Mouse (Mus musculus) liver, embryonic 12.5 days (tissue): ENCODE results near the gene Lrch1. TPM values are rescaled to one million over a fixed set of nuclear protein-coding genes. Genes with fewer than 3 reads are reported as not detected.
A peak's percentile ranks its signal among the peaks of the same experiment; 100 is the strongest.

Experiments used
- ATAC-seq: fragments of 200-750 bp; cut with Nextera tagmentation; 2 replicates; pipeline ENCODE4 v1.8.0; 2017; ENCODE audit warnings: moderate number of reproducible peaks, mild to moderate bottlenecking, moderate library complexity
- H3K27ac ChIP-seq: fragments of 300-500 bp; sonication (generic); 2 replicates; pipeline ENCODE4 v1.5.1; 2016; ENCODE audit warnings: mild to moderate bottlenecking
- H3K27me3 ChIP-seq: fragments of 300-500 bp; sonication (generic); replicated peaks from 2 replicates; pipeline ENCODE4 v1.6.1; 2016; ENCODE audit warnings: mild to moderate bottlenecking, moderate library complexity
- H3K36me3 ChIP-seq: fragments of 300-500 bp; sonication (generic); 2 replicates; pipeline ENCODE4 v1.6.1; 2016; ENCODE audit warnings: mild to moderate bottlenecking, moderate library complexity
- H3K4me1 ChIP-seq: fragments of 300-500 bp; sonication (generic); 2 replicates; pipeline ENCODE4 v1.6.1; 2016
- H3K4me2 ChIP-seq: fragments of 300-500 bp; sonication (generic); 2 replicates; pipeline ENCODE4 v1.6.1; 2016; ENCODE audit warnings: mild to moderate bottlenecking, moderate library complexity
- H3K4me3 ChIP-seq: fragments of 300-500 bp; sonication (generic); 2 replicates; pipeline ENCODE4 v1.5.1; 2016; ENCODE audit warnings: mild to moderate bottlenecking, moderate library complexity
- H3K9ac ChIP-seq: fragments of 300-500 bp; sonication (generic); 2 replicates; pipeline ENCODE4 v1.6.1; 2016; ENCODE audit warnings: mild to moderate bottlenecking, moderate library complexity
- H3K9me3 ChIP-seq: fragments of 300-500 bp; sonication (generic); replicated peaks from 2 replicates; pipeline ENCODE4 v1.6.1; 2016; ENCODE audit warnings: mild to moderate bottlenecking, moderate library complexity
- WGBS: fragments of 180-500 bp; shearing (Covaris S2); methylation state at CpG from one replicate; pipeline ENCODE4 v1.1.7; 2016; ENCODE audit not compliant: insufficient replicate concordance; 5-methylcytosine and 5-hydroxymethylcytosine counted together
- polyA plus RNA-seq: library from polyadenylated mRNA; unstranded; fragments of >200 nt; fragmentation: Nextera tagmentation; extraction: Ambion mirVana; gene quantifications from 2 replicates; pipeline ENCODE4 v1.2.1, GENCODE M21; 2016

The Lrch1 gene
- polyA plus RNA-seq, 1 experiment from 2014 or later, result 6.5 TPM

DNA sequence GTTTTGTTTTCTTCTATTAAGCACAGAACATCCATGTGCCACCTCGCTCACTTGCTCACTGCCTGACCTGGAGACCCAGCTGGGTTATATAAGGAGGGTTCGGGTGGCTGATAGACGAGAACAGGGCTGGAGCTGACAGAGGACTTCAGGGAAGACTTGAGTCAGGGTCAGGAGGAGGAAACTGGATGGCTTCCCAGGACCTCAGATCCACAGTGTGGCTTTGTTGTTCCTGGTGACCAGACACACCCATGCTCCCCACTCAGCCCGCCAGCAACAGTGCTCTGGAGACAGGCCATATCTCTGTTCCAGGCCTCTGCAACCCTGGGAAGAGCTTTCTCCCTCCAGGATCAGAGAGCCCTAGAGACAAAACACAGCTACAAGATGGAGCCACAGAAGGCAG lies 44.6 kb downstream of the Lrch1 start:
- H3K9ac ChIP-seq, result no peak overlapping the region
- WGBS, result 77% methylated on average over 4 of the region's 4 CpGs
- H3K4me3 ChIP-seq, result no peak overlapping the region
- no peak overlapping the region for H3K4me2 ChIP-seq
- H3K4me1 ChIP-seq, result peaks cover 56% of the 10 kb centered on the region
- H3K9me3 ChIP-seq, result no peaks in the 10 kb centered on the region
- ATAC-seq, result no peak
- H3K27me3 ChIP-seq, result no peaks in the 10 kb centered on the region
- no peaks in the 10 kb centered on the region for H3K36me3 ChIP-seq
- H3K27ac ChIP-seq, result no peak overlapping the region

DNA sequence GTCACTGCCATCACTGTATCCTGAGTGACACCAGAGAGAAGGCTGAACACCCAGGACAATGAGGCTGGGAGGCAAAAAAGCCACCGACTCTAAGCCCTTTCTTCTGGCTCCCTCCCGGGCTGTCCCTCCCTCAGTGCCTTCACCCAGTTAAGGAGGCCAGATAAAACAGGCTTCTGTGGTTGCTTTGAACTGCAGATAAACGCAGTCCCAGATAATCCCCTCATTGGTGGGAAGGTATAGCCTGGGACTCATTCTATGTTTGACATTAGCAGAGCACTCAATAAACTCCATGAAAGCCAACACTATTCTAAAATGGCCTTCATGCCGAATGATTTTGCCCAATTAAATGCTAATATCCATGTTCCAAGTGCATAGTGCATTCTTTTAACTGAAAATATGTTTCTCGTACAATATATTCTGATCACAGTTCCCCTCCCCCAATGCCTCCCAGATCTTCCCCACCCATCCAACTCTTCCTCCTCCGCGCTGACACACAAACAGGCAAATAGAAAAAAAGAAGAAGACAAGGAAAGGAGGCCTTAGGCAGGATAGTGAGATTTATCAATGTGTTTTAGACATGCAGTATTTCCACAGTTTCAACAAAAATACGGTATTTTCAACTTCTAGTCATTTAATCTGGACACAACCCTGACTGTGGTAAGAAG lies 46.8 kb downstream of the Lrch1 start:
- Histone ChIP-seq H3K9ac (peak overlapping the region; percentile 61), H3K4me3 (peak overlapping the region; percentile 26; the same call in 1 of the 2 replicates), H3K9me3 (no peaks in the 10 kb centered on the region), H3K27me3 (no peaks in the 10 kb centered on the region), H3K36me3 (no peaks in the 10 kb centered on the region), H3K27ac (peak overlapping the region; percentile 89), H3K4me1 (peaks cover 52% of the 10 kb centered on the region), H3K4me2 (peak overlapping the region; percentile 70)
- peak; percentile 99 for ATAC-seq
- WGBS, result 32% methylated on average over 8 of the region's 8 CpGs

- ATAC-seq, result peak; percentile 67
- peak overlapping the region; percentile 70 for H3K4me2 ChIP-seq
- H3K4me1 ChIP-seq, result peaks cover 45% of the 10 kb centered on the region
- H3K9me3 ChIP-seq, result no peaks in the 10 kb centered on the region
- peak overlapping the region; percentile 89 for H3K27ac ChIP-seq
- 42% methylated on average over 13 of the region's 13 CpGs for WGBS
- H3K4me3 ChIP-seq, result peak overlapping the region; percentile 26; the same call in 1 of the 2 replicates
- peak overlapping the region; percentile 61 for H3K9ac ChIP-seq
- no peaks in the 10 kb centered on the region for H3K36me3 ChIP-seq
- H3K27me3 ChIP-seq, result no peaks in the 10 kb centered on the region
Observed at GRCm38 (mm10) chr14:74899953-74900704, 47.5 kb downstream of the Lrch1 start.

- no peak for ATAC-seq
- Histone ChIP-seq H3K27ac (no peak overlapping the region), H3K36me3 (no peaks in the 10 kb centered on the region), H3K9me3 (no peaks in the 10 kb centered on the region), H3K27me3 (no peaks in the 10 kb centered on the region), H3K4me1 (peaks cover 41% of the 10 kb centered on the region), H3K4me3 (no peak overlapping the region), H3K9ac (no peak overlapping the region), H3K4me2 (no peak overlapping the region)
- 86% methylated on average over 5 of the region's 5 CpGs for WGBS
Observed at GRCm38 (mm10) chr14:74898939-74899338, 48.7 kb downstream of the Lrch1 start.

GRCm38 (mm10) chr14:74893693-74894092 lies 54.0 kb downstream of the Lrch1 start:
- ATAC-seq, result no peak
- no peak overlapping the region for H3K27ac ChIP-seq
- no peaks in the 10 kb centered on the region for H3K9me3 ChIP-seq
- 88% methylated on average over 6 of the region's 6 CpGs for WGBS
- H3K4me3 ChIP-seq, result no peak overlapping the region
- no peak overlapping the region for H3K4me2 ChIP-seq
- peaks cover 25% of the 10 kb centered on the region for H3K4me1 ChIP-seq
- H3K36me3 ChIP-seq, result no peaks in the 10 kb centered on the region
- no peaks in the 10 kb centered on the region for H3K27me3 ChIP-seq
- no peak overlapping the region for H3K9ac ChIP-seq

DNA sequence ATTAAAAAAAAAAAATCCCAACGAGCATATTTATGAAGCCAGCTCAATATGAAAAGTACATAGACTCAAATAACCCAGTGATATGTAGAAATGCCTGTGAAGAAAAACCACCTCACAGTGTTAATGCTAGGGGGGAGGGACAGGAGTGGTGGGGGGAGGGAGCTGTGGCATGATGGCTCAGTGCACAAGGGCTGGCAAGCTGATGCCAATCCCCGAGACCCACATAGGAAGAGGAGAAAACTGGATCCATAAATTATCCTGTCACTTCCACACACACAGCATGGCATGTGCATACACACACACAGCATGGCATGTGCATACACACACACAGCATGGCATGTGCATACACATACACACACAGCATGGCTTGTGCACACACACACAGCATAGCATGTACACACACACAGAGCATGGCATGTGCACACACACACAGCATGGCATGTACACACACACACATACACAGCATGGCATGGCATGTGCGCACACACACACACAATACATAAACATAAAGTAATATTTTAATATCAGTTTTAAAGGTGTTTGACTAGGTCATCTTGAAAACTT lies 54.5 kb downstream of the Lrch1 start:
- no peaks in the 10 kb centered on the region for H3K36me3 ChIP-seq
- no peak overlapping the region for H3K4me3 ChIP-seq
- peaks cover 25% of the 10 kb centered on the region for H3K4me1 ChIP-seq
- H3K9ac ChIP-seq, result no peak overlapping the region
- no peak for ATAC-seq
- 63% methylated on average over 3 of the region's 3 CpGs for WGBS
- no peak overlapping the region for H3K27ac ChIP-seq
- no peaks in the 10 kb centered on the region for H3K27me3 ChIP-seq
- no peak overlapping the region for H3K4me2 ChIP-seq
- no peaks in the 10 kb centered on the region for H3K9me3 ChIP-seq

DNA sequence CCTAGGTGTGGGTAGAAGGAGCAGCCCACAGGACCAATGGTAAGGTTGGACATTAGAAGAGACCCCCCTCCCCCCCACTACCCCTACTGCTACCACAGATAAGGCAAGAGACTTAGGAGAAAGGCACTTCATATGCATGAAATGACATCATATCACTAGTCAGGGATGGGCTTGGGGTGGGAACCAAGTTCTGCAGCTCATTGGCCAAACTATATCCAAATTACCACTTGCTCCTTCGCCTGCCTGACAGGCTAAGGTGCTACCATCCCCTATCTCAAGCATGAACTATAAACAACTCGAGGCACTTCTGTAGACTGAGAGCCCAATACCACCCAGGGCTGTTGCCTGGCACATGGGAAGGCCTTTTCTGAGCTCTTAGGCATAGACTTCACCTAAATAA lies 58.4 kb downstream of the Lrch1 start:
- Histone ChIP-seq H3K36me3 (no peaks in the 10 kb centered on the region), H3K4me2 (no peak overlapping the region), H3K27me3 (no peaks in the 10 kb centered on the region), H3K4me1 (peaks cover 31% of the 10 kb centered on the region), H3K4me3 (no peak overlapping the region), H3K27ac (no peak overlapping the region), H3K9ac (no peak overlapping the region), H3K9me3 (no peaks in the 10 kb centered on the region)
- 27% methylated on average over 2 of the region's 2 CpGs for WGBS
- ATAC-seq, result peak; percentile 80

DNA sequence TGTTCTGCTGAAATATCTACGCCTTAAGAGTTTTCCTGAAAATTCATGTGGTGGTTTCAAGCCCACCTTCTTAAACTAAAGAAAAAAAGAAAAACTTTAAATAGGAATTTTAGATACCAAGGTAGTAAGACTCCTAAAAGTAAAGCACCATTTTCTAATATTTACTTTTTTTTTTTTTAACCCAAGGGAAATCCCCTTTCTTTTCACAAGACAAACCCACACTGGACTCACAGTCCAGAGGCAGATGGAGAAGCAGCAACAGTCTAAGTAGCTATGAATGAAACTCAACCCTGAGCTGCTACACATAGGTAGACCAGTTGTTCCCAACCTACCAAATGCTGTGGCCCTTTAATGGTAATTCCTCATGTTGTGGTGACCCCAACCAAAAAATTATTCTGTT lies 59.6 kb downstream of the Lrch1 start:
- H3K27ac ChIP-seq, result no peak overlapping the region
- ATAC-seq, result no peak

GRCm38 (mm10) chr14:74886453-74886852 lies 61.2 kb downstream of the Lrch1 start:
- WGBS, result 67% methylated on average over 5 of the region's 5 CpGs
- no peak overlapping the region for H3K4me2 ChIP-seq

More for the DNA sequence above, 59.6 kb downstream of the Lrch1 start:
- WGBS, result 90% methylated on average over 1 of the region's 1 CpGs
- Histone ChIP-seq H3K36me3 (no peaks in the 10 kb centered on the region), H3K4me3 (no peak overlapping the region), H3K4me2 (no peak overlapping the region), H3K9me3 (no peaks in the 10 kb centered on the region), H3K4me1 (peaks cover 41% of the 10 kb centered on the region), H3K9ac (no peak overlapping the region), H3K27me3 (no peaks in the 10 kb centered on the region)

GRCm38 (mm10) chr14:74884920-74885319 lies 62.8 kb downstream of the Lrch1 start:
- no peak overlapping the region for H3K4me2 ChIP-seq
- no peaks in the 10 kb centered on the region for H3K9me3 ChIP-seq
- H3K9ac ChIP-seq, result no peak overlapping the region
- ATAC-seq, result no peak
- no peak overlapping the region for H3K4me3 ChIP-seq
- no peaks in the 10 kb centered on the region for H3K36me3 ChIP-seq
- 77% methylated on average over 7 of the region's 7 CpGs for WGBS
- peaks cover 42% of the 10 kb centered on the region for H3K4me1 ChIP-seq
- no peak overlapping the region for H3K27ac ChIP-seq
- no peaks in the 10 kb centered on the region for H3K27me3 ChIP-seq

More at GRCm38 (mm10) chr14:74886453-74886852, 61.2 kb downstream of the Lrch1 start:
- no peaks in the 10 kb centered on the region for H3K9me3 ChIP-seq
- no peak overlapping the region for H3K4me3 ChIP-seq
- no peak overlapping the region for H3K27ac ChIP-seq
- H3K4me1 ChIP-seq, result peaks cover 50% of the 10 kb centered on the region
- no peak for ATAC-seq
- no peak overlapping the region for H3K9ac ChIP-seq
- H3K27me3 ChIP-seq, result no peaks in the 10 kb centered on the region
- H3K36me3 ChIP-seq, result no peaks in the 10 kb centered on the region

DNA sequence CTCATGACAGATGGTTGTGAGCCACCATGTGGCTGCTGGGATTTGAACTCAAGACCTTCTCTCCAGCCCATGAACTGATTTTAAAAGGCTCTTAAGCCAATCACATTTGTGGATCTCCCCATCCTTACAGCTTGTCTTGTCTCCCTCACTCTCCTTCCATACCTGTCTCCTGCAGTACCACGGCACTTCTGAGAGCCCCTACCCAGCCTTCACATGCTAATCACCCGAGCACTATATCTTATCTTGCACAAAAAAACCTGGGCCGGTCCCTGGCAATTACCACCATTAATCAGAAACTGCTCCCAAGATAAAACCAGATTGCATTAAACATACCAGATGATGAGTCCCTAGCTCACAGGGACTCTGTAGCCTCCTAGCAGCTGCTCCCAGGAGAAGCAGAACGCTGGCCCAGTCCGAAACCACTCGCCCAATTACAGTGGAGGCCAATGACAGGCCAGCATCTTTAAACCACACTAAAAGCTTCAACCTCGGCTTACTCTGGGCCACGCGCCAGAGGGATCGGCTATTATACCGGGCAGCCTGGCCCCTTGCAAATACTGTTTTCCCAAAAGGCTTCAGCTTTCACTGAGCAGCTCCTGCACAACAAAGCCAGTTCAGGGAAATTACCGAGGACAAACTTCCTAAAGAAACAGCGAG lies 63.5 kb downstream of the Lrch1 start:
- Histone ChIP-seq H3K27me3 (no peaks in the 10 kb centered on the region), H3K9ac (no peak overlapping the region), H3K9me3 (no peaks in the 10 kb centered on the region), H3K4me1 (peaks cover 34% of the 10 kb centered on the region), H3K36me3 (no peaks in the 10 kb centered on the region), H3K4me2 (no peak overlapping the region), H3K27ac (no peak overlapping the region), H3K4me3 (no peak overlapping the region)
- 59% methylated on average over 13 of the region's 13 CpGs for WGBS
- ATAC-seq, result no peak

DNA sequence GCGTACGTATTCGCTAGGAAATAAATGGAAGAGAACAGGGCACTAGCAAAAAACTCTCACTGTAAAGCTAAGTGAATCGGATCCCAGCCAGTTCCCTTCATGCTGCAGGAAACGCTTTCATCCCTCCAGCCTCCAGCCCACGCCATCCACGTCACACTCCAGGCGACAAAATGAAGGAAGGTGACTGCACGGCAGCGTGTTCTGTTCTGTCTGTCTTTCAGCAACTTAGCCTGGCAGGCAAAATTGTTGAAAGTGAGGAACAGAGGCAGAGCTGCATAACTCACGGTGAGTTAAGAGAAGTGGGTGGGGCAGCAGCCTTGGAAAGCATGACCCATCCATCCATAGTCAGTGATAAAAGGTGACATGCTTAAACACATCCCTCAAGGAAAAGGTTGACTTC lies 64.5 kb downstream of the Lrch1 start:
- no peak overlapping the region for H3K9ac ChIP-seq
- no peaks in the 10 kb centered on the region for H3K36me3 ChIP-seq
- ATAC-seq, result no peak
- H3K27me3 ChIP-seq, result no peaks in the 10 kb centered on the region
- WGBS, result 72% methylated on average over 11 of the region's 11 CpGs
- H3K4me1 ChIP-seq, result peaks cover 30% of the 10 kb centered on the region
- no peak overlapping the region for H3K4me2 ChIP-seq
- H3K9me3 ChIP-seq, result no peaks in the 10 kb centered on the region
- H3K27ac ChIP-seq, result no peak overlapping the region
- H3K4me3 ChIP-seq, result no peak overlapping the region
